Mouse (Mus musculus) hindlimb bud, embryonic 11.5 days (tissue): ENCODE measurements around the gene Cela3b.

Experiments used
- DNase-seq: peaks from one replicate; pipeline ENCODE4 v3.0.0-alpha.2; 2012; ENCODE audit warnings: low read depth, low spot score; ENCODE audit errors: extremely low spot score

Gene Cela3b

GRCm38 (mm10) chr4:137375314-137376278 lies 54.7 kb downstream of the Cela3b start:
- no peak for DNase-seq

GRCm38 (mm10) chr4:137373711-137374110 lies 56.6 kb downstream of the Cela3b start:
- DNase-seq: no peak

GRCm38 (mm10) chr4:137371596-137372523 lies 58.5 kb downstream of the Cela3b start:
- no peak for DNase-seq
